Mouse (Mus musculus) CD4-positive, CD25-positive, alpha-beta regulatory T cell, adult 4 months (primary cell): ENCODE data around the gene Vmn2r12. TPM values are rescaled to one million over a fixed set of nuclear protein-coding genes. Genes with fewer than 3 reads are reported as not detected.
"Not testable (repeated sequence)": the region's sequence is repeated elsewhere in the genome, so short reads cannot be mapped to it uniquely, and the experiment has no call there.

Experiments
- ATAC-seq: one replicate; pipeline ENCODE4 v1.8.0; 2017
- polyA plus RNA-seq, 2 experiments: library from polyadenylated mRNA; unstranded; fragments of 100-300 nt; shearing (Covaris generic); gene quantifications; one replicate each; pipeline ENCODE4 v1.2.1; 2017

Vmn2r12 gene
- not detected for polyA plus RNA-seq

DNA sequence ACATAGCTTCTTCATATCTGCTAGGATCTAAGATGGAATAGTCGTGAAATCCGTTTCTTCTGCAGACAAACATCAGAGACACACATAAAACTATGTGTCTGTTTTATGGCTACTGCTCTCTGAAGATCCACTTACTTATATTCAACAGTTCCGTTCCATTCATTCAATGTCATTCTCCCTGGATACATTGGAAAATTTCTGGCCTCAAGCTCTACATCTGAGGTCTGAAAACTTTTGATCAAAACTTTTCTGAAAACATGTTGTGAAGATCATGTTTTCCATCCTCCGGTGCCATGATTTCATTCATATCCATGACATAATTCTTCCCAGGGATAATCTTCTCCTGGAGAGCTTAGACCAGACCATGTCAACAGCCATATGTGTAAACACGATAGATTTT, at the start of gene Vmn2r12:
Vmn2r12 (minus strand) TSS at position 101 of the 400 bp plus-strand sequence.
- ATAC-seq, result not testable (repeated sequence)

DNA sequence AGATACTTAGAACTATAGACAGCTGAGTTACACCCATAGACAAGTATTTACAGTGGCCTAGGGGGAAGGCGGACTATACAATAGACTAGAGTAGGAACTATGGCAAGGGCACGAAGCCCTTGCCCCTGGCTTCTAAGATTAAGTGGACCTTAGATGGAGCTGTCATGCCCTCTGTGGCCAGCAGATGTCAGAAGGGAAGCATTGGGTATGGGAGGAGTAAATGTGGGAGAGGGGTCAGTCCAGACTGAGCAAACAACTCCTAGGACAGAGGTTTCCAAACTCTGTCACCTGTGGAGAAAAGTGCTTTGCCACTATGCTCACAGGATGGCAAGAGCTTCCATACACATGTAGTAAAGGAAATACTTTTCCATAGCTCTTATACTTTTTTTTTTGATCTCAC, 41.8 kb upstream of the Vmn2r12 start:
- ATAC-seq, result no peak

DNA sequence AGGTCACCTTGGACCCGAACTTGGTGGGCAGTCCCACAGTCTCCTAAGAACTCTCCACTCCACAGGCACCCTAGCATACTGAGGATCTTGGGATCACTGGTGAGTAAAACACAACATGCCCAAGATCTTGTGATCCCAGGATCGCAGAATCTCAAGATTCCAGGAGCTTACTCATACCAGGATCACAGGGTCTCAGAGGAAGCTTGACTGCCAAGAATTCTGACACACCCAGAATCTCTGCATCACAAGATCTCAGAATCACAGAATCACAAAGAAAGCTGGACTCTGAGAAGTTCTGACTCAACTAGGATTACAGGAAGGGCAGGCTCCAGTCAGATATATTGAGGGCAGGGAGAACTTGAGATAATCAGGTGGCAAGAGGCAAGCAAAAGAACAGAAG, 39.0 kb upstream of the Vmn2r12 start:
- no peak for ATAC-seq

DNA sequence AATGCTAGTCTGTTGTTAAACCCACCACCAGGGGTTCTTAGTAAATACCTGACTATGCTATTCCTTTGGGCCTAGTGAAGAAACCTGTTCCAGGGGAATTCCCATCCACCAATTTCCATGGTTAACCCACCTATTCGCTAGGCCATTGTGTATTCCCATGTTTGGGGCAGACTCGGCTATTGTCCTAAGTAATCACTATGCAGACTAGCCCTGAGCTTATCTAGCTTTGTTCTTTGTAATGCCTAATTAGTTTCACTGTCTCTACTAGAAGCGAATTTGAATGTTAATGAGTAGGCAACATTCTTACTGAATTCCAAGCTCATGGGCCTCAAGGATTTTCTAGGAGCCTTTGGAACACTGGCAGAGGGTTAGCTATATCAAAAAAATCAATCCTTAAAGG, 1.3 kb downstream of the Vmn2r12 start:
- ATAC-seq, result not testable (repeated sequence)

DNA sequence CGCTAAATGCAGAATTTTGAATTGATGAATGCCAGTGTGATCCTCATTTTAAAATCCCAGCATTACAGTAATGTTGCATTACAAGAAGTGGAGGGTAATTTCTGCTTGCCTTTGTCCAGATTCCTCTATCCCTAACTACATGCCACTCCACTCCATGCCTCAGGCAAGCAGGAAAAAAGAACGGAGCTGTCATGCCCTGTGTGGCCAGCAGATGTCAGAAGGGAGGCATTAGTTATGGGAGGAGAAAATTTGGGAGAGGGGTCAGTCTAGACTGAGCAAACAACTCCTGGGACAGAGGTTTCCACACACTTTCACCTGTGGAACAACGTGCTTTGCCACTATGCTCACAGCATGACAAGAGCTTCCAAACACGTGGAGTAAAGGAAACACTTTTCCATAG, 25.7 kb downstream of the Vmn2r12 start:
- not testable (repeated sequence) for ATAC-seq

DNA sequence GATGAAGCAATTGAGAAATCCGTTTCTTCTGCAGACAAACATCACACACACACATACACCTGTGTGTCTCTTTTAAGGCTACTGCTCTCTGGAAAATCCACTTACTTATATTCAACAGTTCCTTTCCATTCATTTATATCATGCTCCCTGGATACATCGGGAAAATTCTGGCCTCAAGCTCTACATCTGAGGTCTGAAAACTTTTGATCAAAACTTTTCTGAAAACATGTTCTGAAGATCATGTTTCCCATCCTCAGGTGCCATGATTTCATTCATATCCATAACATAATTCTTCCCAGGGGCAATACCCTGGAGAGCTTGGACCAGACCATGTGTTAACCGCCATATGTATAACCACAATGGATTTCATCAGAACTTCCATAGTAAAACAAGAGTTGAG, 38.3 kb downstream of the Vmn2r12 start, which contains the start of gene Vmn2r11:
Vmn2r11 (minus strand) TSS at position 101 of the 400 bp plus-strand sequence.
- ATAC-seq, result not testable (repeated sequence)

DNA sequence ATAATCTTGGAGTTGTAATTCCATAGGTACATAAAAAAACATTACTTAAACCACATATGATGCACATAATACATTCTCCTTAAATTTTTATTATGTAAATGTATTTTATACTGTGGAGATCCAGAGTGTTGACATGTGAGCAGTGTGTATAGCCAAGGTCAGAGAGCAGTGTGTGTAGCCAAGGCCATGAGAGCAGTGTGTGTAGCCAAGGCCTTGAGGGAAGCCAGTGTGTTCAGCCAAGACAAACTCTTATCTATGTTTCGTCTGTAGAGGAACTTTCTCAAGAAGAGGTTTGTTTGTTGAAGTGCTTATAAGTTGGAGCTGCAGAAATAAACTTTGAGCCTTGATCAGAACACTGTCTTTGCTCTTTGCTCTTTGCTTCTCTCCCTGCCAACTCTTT, 42.5 kb downstream of the Vmn2r12 start:
- no peak for ATAC-seq

Other genes starting within 250 kb of the Vmn2r12 start
- gene Vmn2r9, start 245.3 kb downstream of the Vmn2r12 start, polyA plus RNA-seq, result under 1 TPM in 1 of 2 experiments, not detected in 1; 0.03 TPM
- gene Vmn2r10, start 91.4 kb downstream of the Vmn2r12 start, polyA plus RNA-seq, result not detected
- under 1 TPM in 1 of 2 experiments, not detected in 1; 0.12 TPM for gene Vmn2r11, start 38.4 kb downstream of the Vmn2r12 start, polyA plus RNA-seq
- not detected for gene Vmn2r13, start 94.2 kb upstream of the Vmn2r12 start, polyA plus RNA-seq
- gene Vmn2r14, start 126.8 kb upstream of the Vmn2r12 start, polyA plus RNA-seq, result not detected
- not detected for gene Vmn2r15, start 199.7 kb upstream of the Vmn2r12 start, polyA plus RNA-seq
- gene Vmn2r16, start 232.2 kb upstream of the Vmn2r12 start, polyA plus RNA-seq, result not detected